ENCODE assay signal across 8 mouse cellular contexts in genomic region chr7:100848744-100849143, GRCm38 (mm10). TPM values are rescaled to one million over a fixed set of nuclear protein-coding genes. Genes with fewer than 3 reads are reported as not detected.
DNase-seq lines count a peak whose midpoint lies in the region; ATAC-seq and TF ChIP-seq lines count a peak whose summit lies in the region.

No protein-coding gene starts in this region.

- WGBS in midbrain, embryonic 10.5 days = 27% methylated on average over 6 of the region's 6 CpGs
- 25% methylated on average over 6 of the region's 6 CpGs for WGBS in midbrain, embryonic 13.5 days
- 36% methylated on average over 6 of the region's 6 CpGs for WGBS in kidney, postnatal 0 days
- WGBS in liver, embryonic 13.5 days (ENCODE audit: insufficient replicate concordance) = 52% methylated on average over 6 of the region's 6 CpGs

- H3K27ac ChIP-seq in midbrain, embryonic 10.5 days (replicated peaks) = no peak overlapping the region
- H3K27ac ChIP-seq in midbrain, embryonic 13.5 days = no peak overlapping the region
- no peak overlapping the region for H3K27ac ChIP-seq in kidney, postnatal 0 days
- peak overlapping the region; percentile 99; the same call in 1 of the 2 replicates for H3K27ac ChIP-seq in liver, embryonic 13.5 days

- TF ChIP-seq CTCF in kidney, postnatal 0 days (IDR thresholded peaks at IDR 0.05; ENCODE audit: low read depth) = peak; percentile 81

- no peak overlapping the region for H3K4me3 ChIP-seq in midbrain, embryonic 10.5 days
- H3K4me3 ChIP-seq in midbrain, embryonic 13.5 days (replicated peaks) = no peak overlapping the region
- H3K4me3 ChIP-seq in kidney, postnatal 0 days (replicated peaks; ENCODE audit: low read depth, low read length) = no peak overlapping the region
- no peak overlapping the region for H3K4me3 ChIP-seq in liver, embryonic 13.5 days (replicated peaks)

- H3K9ac ChIP-seq in midbrain, embryonic 13.5 days (replicated peaks) = no peak overlapping the region
- H3K9ac ChIP-seq in kidney, postnatal 0 days (ENCODE audit: low read depth, low read length) = no peak overlapping the region
- no peak overlapping the region for H3K9ac ChIP-seq in liver, embryonic 13.5 days

- no peak overlapping the region for H3K4me2 ChIP-seq in midbrain, embryonic 13.5 days (replicated peaks)
- H3K4me2 ChIP-seq in kidney, postnatal 0 days (ENCODE audit: low read length) = no peak overlapping the region
- no peak overlapping the region for H3K4me2 ChIP-seq in liver, embryonic 13.5 days

- peak; percentile 51 for DNase-seq in midbrain, embryonic 10.5 days (ENCODE audit: low spot score)
- DNase-seq in embryo, embryonic 10.5 days (ENCODE audit: low spot score) = peak; percentile 76
- peak; percentile 81 for DNase-seq in kidney, postnatal 0 days (ENCODE audit: low spot score)
- DNase-seq in liver, embryonic 13.5 days = peak; percentile 55
- DNase-seq in retina, postnatal 7 days (ENCODE audit: low read depth, low spot score) = peak; percentile 63
- DNase-seq in c-Kit-positive CD71-positive TER-119-positive erythroid progenitor cells, embryonic 14.5 days (ENCODE audit: low spot score) = no peak

- H3K36me3 ChIP-seq in midbrain, embryonic 10.5 days = peaks cover 12% of the 10 kb centered on the region; the same call in 1 of the 2 replicates
- H3K36me3 ChIP-seq in midbrain, embryonic 13.5 days = no peaks in the 10 kb centered on the region
- no peaks in the 10 kb centered on the region for H3K36me3 ChIP-seq in kidney, postnatal 0 days (ENCODE audit: insufficient read depth, low read length)
- peaks cover 78% of the 10 kb centered on the region for H3K36me3 ChIP-seq in liver, embryonic 13.5 days

- H3K27me3 ChIP-seq in midbrain, embryonic 10.5 days (ENCODE audit: low read depth, poor library complexity, severe bottlenecking) = no peaks in the 10 kb centered on the region
- no peaks in the 10 kb centered on the region for H3K27me3 ChIP-seq in midbrain, embryonic 13.5 days
- H3K27me3 ChIP-seq in kidney, postnatal 0 days (ENCODE audit: insufficient read depth, low read length) = no peaks in the 10 kb centered on the region
- H3K27me3 ChIP-seq in liver, embryonic 13.5 days = no peaks in the 10 kb centered on the region

- H3K9me3 ChIP-seq in midbrain, embryonic 10.5 days (replicated peaks) = no peaks in the 10 kb centered on the region
- H3K9me3 ChIP-seq in midbrain, embryonic 13.5 days = no peaks in the 10 kb centered on the region
- H3K9me3 ChIP-seq in kidney, postnatal 0 days (replicated peaks; ENCODE audit: low read length) = no peaks in the 10 kb centered on the region
- no peaks in the 10 kb centered on the region for H3K9me3 ChIP-seq in liver, embryonic 13.5 days (replicated peaks)

- no peak for ATAC-seq in midbrain, embryonic 13.5 days
- ATAC-seq in activated CD4-positive, CD25-positive, alpha-beta regulatory T cell, adult 4 months = peak; percentile 28
- ATAC-seq in kidney, postnatal 0 days (replicated peaks; ENCODE audit: low FRiP score, low read depth) = no peak
- ATAC-seq in liver, embryonic 13.5 days (ENCODE audit: low read depth) = no peak

- H3K4me1 ChIP-seq in midbrain, embryonic 10.5 days = peaks cover 3% of the 10 kb centered on the region; the same call in 1 of the 2 replicates
- peaks cover 15% of the 10 kb centered on the region; the same call in 1 of the 2 replicates for H3K4me1 ChIP-seq in midbrain, embryonic 13.5 days (replicated peaks)
- peaks cover 3% of the 10 kb centered on the region for H3K4me1 ChIP-seq in kidney, postnatal 0 days (replicated peaks; ENCODE audit: insufficient read depth, low read length)
- H3K4me1 ChIP-seq in liver, embryonic 13.5 days (replicated peaks) = peaks cover 78% of the 10 kb centered on the region

RNA-seq across cellular contexts. Expression of gene Relt, which starts 14.5 kb away (rescaled TPM):
- polyA plus RNA-seq in midbrain, embryonic 10.5 days (2016; fragmentation: Nextera tagmentation; extraction: Ambion mirVana) = 4.3 and 5.2 TPM in 2 replicates
- 2.7 and 3.5 TPM in 2 replicates for polyA plus RNA-seq in midbrain, embryonic 13.5 days (2015; fragmentation: Nextera tagmentation; extraction: Ambion mirVana)
- 10 to 100 TPM; 14.5 to 16.3 TPM for polyA plus RNA-seq in activated CD4-positive, CD25-positive, alpha-beta regulatory T cell, adult 4 months (2017; shearing (Covaris generic))
- 2.1 and 2.3 TPM in 2 replicates for polyA plus RNA-seq in kidney, postnatal 0 days (2015; fragmentation: Nextera tagmentation; extraction: Ambion mirVana)
- polyA plus RNA-seq in liver, embryonic 13.5 days (2015; fragmentation: Nextera tagmentation; extraction: Ambion mirVana) = 15.3 and 16.7 TPM in 2 replicates
